34 mouse cellular contexts compared by ENCODE assay signal in genomic region chr5:104035066-104035465, GRCm38 (mm10). TPM values are rescaled to one million over a fixed set of nuclear protein-coding genes. Genes with fewer than 3 reads are reported as not detected.
DNase-seq lines count a peak whose midpoint lies in the region; ATAC-seq and TF ChIP-seq lines count a peak whose summit lies in the region.
"Had no signal": no experiment of that assay in that cellular context is flagged by ENCODE, and none has a peak within 500 bp of the region (broad histone marks: within the 10 kb centered on the region; RNA-seq: fewer than 3 reads in every experiment).

No protein-coding gene starts in this region.

- H3K79me2 ChIP-seq in liver, adult 2 months (ENCODE audit: control insufficient read depth, insufficient read depth, low read length), result no peaks in the 10 kb centered on the region

- no peak overlapping the region for H3K9ac ChIP-seq in liver, adult 2 months (ENCODE audit: low read depth, low read length)
- H3K9ac ChIP-seq in liver, embryonic 12.5 days, result no peak overlapping the region
- H3K9ac ChIP-seq: embryonic facial prominence, embryonic 13.5 days; forebrain, embryonic 12.5 days; forebrain, embryonic 15.5 days; hindbrain, embryonic 12.5 days; hindbrain, embryonic 15.5 days had no signal

- ATAC-seq in liver, embryonic 12.5 days, result no peak
- ATAC-seq: CD4-positive, CD25-positive, alpha-beta regulatory T cell, adult 4 months; forebrain, embryonic 15.5 days had no signal

- no peaks in the 10 kb centered on the region for H3K9me3 ChIP-seq in liver, embryonic 12.5 days (replicated peaks)
- H3K9me3 ChIP-seq: embryonic facial prominence, embryonic 10.5 days; embryonic facial prominence, embryonic 13.5 days; forebrain, embryonic 12.5 days; forebrain, embryonic 15.5 days; heart, embryonic 10.5 days; hindbrain, embryonic 12.5 days; hindbrain, embryonic 15.5 days had no signal

- no peaks in the 10 kb centered on the region for H3K36me3 ChIP-seq in liver, adult 2 months (ENCODE audit: control insufficient read depth, insufficient read depth, low read length)
- H3K36me3 ChIP-seq in liver, embryonic 12.5 days, result no peaks in the 10 kb centered on the region
- no peaks in the 10 kb centered on the region for H3K36me3 ChIP-seq in testis, adult 2 months (ENCODE audit: control insufficient read depth, insufficient read depth, low read length)
- H3K36me3 ChIP-seq: embryonic facial prominence, embryonic 10.5 days; embryonic facial prominence, embryonic 13.5 days; forebrain, embryonic 12.5 days; forebrain, embryonic 15.5 days; heart, embryonic 10.5 days; hindbrain, embryonic 12.5 days; hindbrain, embryonic 15.5 days had no signal

- TF ChIP-seq CTCF in liver, adult 2 months (IDR thresholded peaks at IDR 0.05; ENCODE audit: low read depth, low read length), result no peak
- TF ChIP-seq CTCF in testis, adult 2 months (IDR thresholded peaks at IDR 0.05; ENCODE audit: control insufficient read depth, insufficient read depth, insufficient replicate concordance, low read depth, low read length), result no peak

- H3K4me2 ChIP-seq in liver, embryonic 12.5 days, result no peak overlapping the region
- H3K4me2 ChIP-seq: embryonic facial prominence, embryonic 13.5 days; forebrain, embryonic 12.5 days; forebrain, embryonic 15.5 days; hindbrain, embryonic 12.5 days; hindbrain, embryonic 15.5 days had no signal

- no peaks in the 10 kb centered on the region for H3K27me3 ChIP-seq in liver, adult 2 months (ENCODE audit: control insufficient read depth, insufficient read depth, low read length)
- H3K27me3 ChIP-seq in liver, embryonic 12.5 days (replicated peaks), result no peaks in the 10 kb centered on the region
- no peaks in the 10 kb centered on the region for H3K27me3 ChIP-seq in testis, adult 2 months (ENCODE audit: control insufficient read depth, insufficient read depth, low read length)
- H3K27me3 ChIP-seq: embryonic facial prominence, embryonic 13.5 days; forebrain, embryonic 12.5 days; forebrain, embryonic 15.5 days; hindbrain, embryonic 12.5 days; hindbrain, embryonic 15.5 days had no signal

- TF ChIP-seq POLR2A in liver, adult 2 months (IDR thresholded peaks at IDR 0.05; ENCODE audit: extremely low read depth, insufficient read depth, low read length), result no peak
- TF ChIP-seq POLR2A in testis, adult 2 months (IDR thresholded peaks at IDR 0.05; ENCODE audit: control insufficient read depth, low read depth, low read length), result no peak

- H3K27ac ChIP-seq in liver, adult 2 months (replicated peaks; ENCODE audit: insufficient read depth, low read depth, low read length), result peak overlapping the region; percentile 91
- H3K27ac ChIP-seq in liver, embryonic 12.5 days, result no peak overlapping the region
- H3K27ac ChIP-seq in testis, adult 2 months (ENCODE audit: control insufficient read depth, insufficient read depth, low read depth, low read length), result 0 out of 2 replicates have a peak overlapping the region, but pooled peaks have one; percentile 32
- H3K27ac ChIP-seq: embryonic facial prominence, embryonic 10.5 days; embryonic facial prominence, embryonic 13.5 days; forebrain, embryonic 12.5 days; forebrain, embryonic 15.5 days; heart, adult 2 months; heart, embryonic 10.5 days; hindbrain, embryonic 12.5 days; hindbrain, embryonic 15.5 days had no signal

- no peak for DNase-seq in liver, adult 2 months (ENCODE audit: extremely low read depth, low read depth, low spot score)
- DNase-seq in testis, postnatal 10 days (ENCODE audit: low spot score), result no peak
- peak; percentile 74 for DNase-seq in retina, postnatal 1 day
- no peak for DNase-seq in adrenal gland, adult (ENCODE audit: inconsistent age in 2 of 2, low spot score in 1 of 2)
- DNase-seq: adrenal gland, adult 8-10 months; adrenal gland, postnatal 25 days; cerebellum, adult 11-12 months; cerebellum, adult 8-10 months; cerebellum, postnatal 10 days; cerebellum, postnatal 36 days; embryo, embryonic 11 days; gastrocnemius, postnatal 25 days; heart, adult 2 months had no signal

- H3K4me3 ChIP-seq in liver, adult 2 months (ENCODE audit: insufficient read depth, low read depth, low read length), result no peak overlapping the region
- no peak overlapping the region for H3K4me3 ChIP-seq in liver, embryonic 12.5 days
- no peak overlapping the region for H3K4me3 ChIP-seq in testis, adult 2 months (ENCODE audit: control insufficient read depth, low read depth, low read length)
- H3K4me3 ChIP-seq: embryonic facial prominence, embryonic 10.5 days; embryonic facial prominence, embryonic 13.5 days; erythroblast, embryonic 14.5 days; forebrain, embryonic 12.5 days; forebrain, embryonic 15.5 days; heart, adult 2 months; heart, embryonic 10.5 days; hindbrain, embryonic 12.5 days; hindbrain, embryonic 15.5 days had no signal

- H3K4me1 ChIP-seq in liver, adult 2 months (ENCODE audit: control insufficient read depth, insufficient read depth, low read length), result peaks cover 26% of the 10 kb centered on the region
- peaks cover 27% of the 10 kb centered on the region for H3K4me1 ChIP-seq in liver, embryonic 12.5 days
- no peaks in the 10 kb centered on the region; the same call in 1 of the 2 replicates for H3K4me1 ChIP-seq in testis, adult 2 months (ENCODE audit: control insufficient read depth, insufficient read depth, low read length)
- H3K4me1 ChIP-seq: embryonic facial prominence, embryonic 13.5 days; forebrain, embryonic 12.5 days; forebrain, embryonic 15.5 days; hindbrain, embryonic 12.5 days; hindbrain, embryonic 15.5 days had no signal

RNA-seq across cellular contexts. Expression of gene Nudt9, which starts 11.0 kb away (rescaled TPM):
- total RNA-seq in liver, adult 2 months (2014; rRNA removed), result 36.6 and 40.3 TPM in 2 replicates
- 39.7 and 48.5 TPM in 2 replicates for polyA plus RNA-seq in liver, adult 2 months (2012; rRNA removed)
- 86.3 and 88.9 TPM in 2 replicates for polyA plus RNA-seq in liver, embryonic 12.5 days (2016; fragmentation: Nextera tagmentation; extraction: Ambion mirVana)
- polyA plus RNA-seq in testis, adult 2 months (2012; rRNA removed), result 170 and 195 TPM in 2 replicates

RNA-seq across cellular contexts. Expression of gene Hsd17b11, which starts 13.3 kb away (rescaled TPM):
- total RNA-seq in liver, adult 2 months (2014; rRNA removed), result 119 and 154 TPM in 2 replicates
- 72.7 and 78.8 TPM in 2 replicates for polyA plus RNA-seq in liver, adult 2 months (2012; rRNA removed)
- polyA plus RNA-seq in liver, embryonic 12.5 days (2016; fragmentation: Nextera tagmentation; extraction: Ambion mirVana), result 1.5 and 1.7 TPM in 2 replicates
- polyA plus RNA-seq in testis, adult 2 months (2012; rRNA removed), result 5.1 and 5.5 TPM in 2 replicates

RNA-seq across cellular contexts. Expression of gene Gm17660, which starts 42.3 kb away (rescaled TPM):
- total RNA-seq in liver, adult 2 months (2014; rRNA removed), result not detected in 2 replicates
- polyA plus RNA-seq in liver, adult 2 months (2012; rRNA removed), result not detected in 2 replicates
- not detected in 2 replicates for polyA plus RNA-seq in liver, embryonic 12.5 days (2016; fragmentation: Nextera tagmentation; extraction: Ambion mirVana)
- polyA plus RNA-seq in testis, adult 2 months (2012; rRNA removed), result 0.26 and 0.62 TPM in 2 replicates
- total RNA-seq: adrenal gland, adult 8-10 months; adrenal gland, postnatal 25 days; gastrocnemius, adult 8-10 months; gastrocnemius, postnatal 25 days; heart, adult 2 months; heart, postnatal 25 days; hematopoietic stem cell, adult 5-6 weeks; MEL had no signal
- polyA plus RNA-seq: brain, embryonic 14.5 days; C2C12; CD4-positive, CD25-positive, alpha-beta regulatory T cell, adult 4 months; cortical plate, adult 2 months; embryonic facial prominence, embryonic 10.5 days; embryonic facial prominence, embryonic 13.5 days; erythroblast, embryonic 14.5 days; forebrain, embryonic 12.5 days; gonadal fat pad, adult 2 months; heart, adult 2 months; heart, embryonic 10.5 days; heart, embryonic 14.5 days; heart, postnatal 0 days; hindbrain, embryonic 12.5 days; hindbrain, embryonic 15.5 days had no signal

RNA-seq across cellular contexts. Expression of gene Hsd17b13, which starts 57.9 kb away (rescaled TPM):
- 252 and 339 TPM in 2 replicates for total RNA-seq in liver, adult 2 months (2014; rRNA removed)
- polyA plus RNA-seq in liver, adult 2 months (2012; rRNA removed), result 179 and 226 TPM in 2 replicates
- polyA plus RNA-seq in liver, embryonic 12.5 days (2016; fragmentation: Nextera tagmentation; extraction: Ambion mirVana), result 0.17 and 0.21 TPM in 2 replicates
- polyA plus RNA-seq in testis, adult 2 months (2012; rRNA removed), result 0.12 TPM in 2 replicates
- total RNA-seq: adrenal gland, adult 8-10 months; adrenal gland, postnatal 25 days; gastrocnemius, adult 8-10 months; gastrocnemius, postnatal 25 days; heart, adult 2 months; heart, postnatal 25 days; hematopoietic stem cell, adult 5-6 weeks; MEL had no signal
- polyA plus RNA-seq: brain, embryonic 14.5 days; C2C12; CD4-positive, CD25-positive, alpha-beta regulatory T cell, adult 4 months; embryonic facial prominence, embryonic 10.5 days; embryonic facial prominence, embryonic 13.5 days; erythroblast, embryonic 14.5 days; forebrain, embryonic 12.5 days; forebrain, embryonic 15.5 days; heart, adult 2 months; heart, embryonic 10.5 days; heart, embryonic 14.5 days; hindbrain, embryonic 12.5 days; hindbrain, embryonic 15.5 days had no signal

Comparison
In these comparisons a context has a peak if more than half of its experiments do, and no peak if none do; other contexts are left out.
1. RNA of gene Hsd17b11, which starts 13.3 kb away (polyA plus RNA-seq): 72.7 to 78.8 TPM in liver, adult 2 months; 5.1 to 5.5 TPM in testis, adult 2 months and 1.5 to 1.7 TPM in liver, embryonic 12.5 days; every median in the first group is over 10 times any median in the second.